Mouse (Mus musculus): ENCODE results near the gene Cdkn2aip.
A peak's percentile ranks its signal among the peaks of the same experiment; 100 is the strongest.

Cdkn2aip gene

GRCm38 (mm10) chr8:47695431-47696105 lies 18.2 kb downstream of the Cdkn2aip start:
- no peak for DNase-seq (ENCODE audit: low read depth, low spot score)

- DNase-seq (ENCODE audit: low read depth, low spot score) = peak; percentile 82
Measured at GRCm38 (mm10) chr8:47693119-47693518, 20.6 kb downstream of the Cdkn2aip start.

- peak; percentile 47 for DNase-seq (ENCODE audit: low read depth, low spot score)
Measured at GRCm38 (mm10) chr8:47691831-47692230, 21.9 kb downstream of the Cdkn2aip start.

- no peak for DNase-seq (ENCODE audit: low read depth, low spot score)
Measured at GRCm38 (mm10) chr8:47691303-47691702, 22.4 kb downstream of the Cdkn2aip start.

GRCm38 (mm10) chr8:47690674-47691078 lies 23.1 kb downstream of the Cdkn2aip start:
- DNase-seq (ENCODE audit: low read depth, low spot score) = peak; percentile 42

GRCm38 (mm10) chr8:47689704-47690326 lies 23.9 kb downstream of the Cdkn2aip start:
- peak; percentile 82 for DNase-seq (ENCODE audit: low read depth, low spot score)

GRCm38 (mm10) chr8:47684441-47684840 lies 29.3 kb downstream of the Cdkn2aip start:
- DNase-seq (ENCODE audit: low read depth, low spot score) = no peak

GRCm38 (mm10) chr8:47683994-47684393 lies 29.7 kb downstream of the Cdkn2aip start:
- no peak for DNase-seq (ENCODE audit: low read depth, low spot score)

GRCm38 (mm10) chr8:47680306-47680705 lies 33.4 kb downstream of the Cdkn2aip start:
- no peak for DNase-seq (ENCODE audit: low read depth, low spot score)

GRCm38 (mm10) chr8:47679603-47680002 lies 34.1 kb downstream of the Cdkn2aip start:
- peak; percentile 52 for DNase-seq (ENCODE audit: low read depth, low spot score)

- no peak for DNase-seq (ENCODE audit: low read depth, low spot score)
Measured at GRCm38 (mm10) chr8:47676631-47677030, 37.1 kb downstream of the Cdkn2aip start.

- DNase-seq (ENCODE audit: low read depth, low spot score) = no peak
Measured at GRCm38 (mm10) chr8:47676224-47676623, 37.5 kb downstream of the Cdkn2aip start.

GRCm38 (mm10) chr8:47675786-47676185 lies 37.9 kb downstream of the Cdkn2aip start:
- peak; percentile 80 for DNase-seq (ENCODE audit: low read depth, low spot score)

- peak; percentile 100 for DNase-seq (ENCODE audit: low read depth, low spot score)
Measured at GRCm38 (mm10) chr8:47674777-47675710, 38.7 kb downstream of the Cdkn2aip start, which contains the start of gene Ing2. Gene Ing2, minus strand, starts transcription at chr8:47675556.

- peak; percentile 35 for DNase-seq (ENCODE audit: low read depth, low spot score)
Measured at GRCm38 (mm10) chr8:47674140-47674776, 39.5 kb downstream of the Cdkn2aip start.

GRCm38 (mm10) chr8:47673317-47674139 lies 40.2 kb downstream of the Cdkn2aip start:
- peak; percentile 90 for DNase-seq (ENCODE audit: low read depth, low spot score)

- DNase-seq (ENCODE audit: low read depth, low spot score) = no peak
Measured at GRCm38 (mm10) chr8:47664231-47664785, 49.4 kb downstream of the Cdkn2aip start.

- DNase-seq (ENCODE audit: low read depth, low spot score) = no peak
Measured at GRCm38 (mm10) chr8:47663201-47663600, 50.5 kb downstream of the Cdkn2aip start.

- no peak for DNase-seq (ENCODE audit: low read depth, low spot score)
Measured at GRCm38 (mm10) chr8:47662716-47663115, 51.0 kb downstream of the Cdkn2aip start.

GRCm38 (mm10) chr8:47660394-47660793 lies 53.3 kb downstream of the Cdkn2aip start:
- DNase-seq (ENCODE audit: low read depth, low spot score) = no peak
